In the genomic region with DNA sequence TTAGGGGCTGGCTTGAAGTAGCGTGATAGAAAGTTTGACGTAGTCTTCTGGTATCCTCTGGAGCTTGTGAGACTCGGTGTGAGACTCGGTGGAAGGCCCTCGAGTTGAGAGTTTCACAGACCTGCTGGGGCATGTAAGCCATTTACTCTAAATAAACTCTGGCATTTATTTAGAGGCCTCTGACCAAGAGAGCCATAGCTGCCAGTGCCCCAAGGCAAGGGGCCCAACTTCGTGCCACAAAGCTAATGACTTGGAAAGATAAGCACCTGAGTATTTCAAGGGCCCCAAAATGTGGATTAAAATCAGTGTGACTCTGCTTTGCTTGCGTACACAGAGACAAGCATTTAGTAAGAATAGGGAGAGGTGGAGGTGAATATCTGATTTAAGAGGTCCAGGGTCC, we compare ENCODE assay signal across 28 mouse cellular contexts. TPM values are rescaled to one million over a fixed set of nuclear protein-coding genes. Genes with fewer than 3 reads are reported as not detected.
DNase-seq lines count a peak whose midpoint lies in the region; ATAC-seq lines count a peak whose summit lies in the region.
"Had no signal": no experiment of that assay in that cellular context is flagged by ENCODE, and none has a peak within 500 bp of the region (broad histone marks: within the 10 kb centered on the region; RNA-seq: fewer than 3 reads in every experiment).

No protein-coding gene starts in this region.

- H3K4me3 ChIP-seq in kidney, embryonic 15.5 days (replicated peaks) = no peak overlapping the region
- no peak overlapping the region for H3K4me3 ChIP-seq in midbrain, embryonic 10.5 days
- H3K4me3 ChIP-seq: embryonic facial prominence, embryonic 12.5 days; gastrocnemius, adult 2 months; hindbrain, embryonic 12.5 days; layer of hippocampus, adult 2 months; left cerebral cortex, adult 2 months; limb, embryonic 12.5 days; liver, embryonic 15.5 days; lung, embryonic 15.5 days; midbrain, embryonic 12.5 days; neural tube, embryonic 13.5 days had no signal

- no peaks in the 10 kb centered on the region for H3K36me3 ChIP-seq in kidney, embryonic 15.5 days
- no peaks in the 10 kb centered on the region for H3K36me3 ChIP-seq in midbrain, embryonic 10.5 days
- H3K36me3 ChIP-seq: embryonic facial prominence, embryonic 12.5 days; G1E; hindbrain, embryonic 12.5 days; limb, embryonic 12.5 days; liver, embryonic 15.5 days; lung, embryonic 15.5 days; midbrain, embryonic 12.5 days; neural tube, embryonic 13.5 days had no signal

- no peaks in the 10 kb centered on the region for H3K4me1 ChIP-seq in kidney, embryonic 15.5 days
- no peaks in the 10 kb centered on the region for H3K4me1 ChIP-seq in midbrain, embryonic 10.5 days
- H3K4me1 ChIP-seq: embryonic facial prominence, embryonic 12.5 days; hindbrain, embryonic 12.5 days; limb, embryonic 12.5 days; liver, embryonic 15.5 days; lung, embryonic 15.5 days; midbrain, embryonic 12.5 days; neural tube, embryonic 13.5 days had no signal

- WGBS in kidney, embryonic 15.5 days = 67% methylated on average over 7 of the region's 7 CpGs
- WGBS in midbrain, embryonic 10.5 days = 85% methylated on average over 7 of the region's 7 CpGs

- DNase-seq in heart, adult 11 months = peak; percentile 13
- no peak for DNase-seq in heart, postnatal 4 days
- DNase-seq in kidney, adult 18-20 months = peak; percentile 57
- peak; percentile 66 to 80 for DNase-seq in kidney, postnatal 25 days
- DNase-seq in frontal cortex, adult 2 months (ENCODE audit: extremely low spot score in 1 of 2, low spot score in 1 of 2) = no peak
- DNase-seq in midbrain, embryonic 10.5 days (ENCODE audit: low spot score) = no peak
- no peak for DNase-seq in right cerebral cortex, adult 18-20 months
- DNase-seq: adrenal gland, adult 8-10 months; cerebellum, adult 8-10 months; cerebellum, postnatal 25 days; gastrocnemius, adult 2 months; gastrocnemius, postnatal 36 days; heart, postnatal 14 days; lung, postnatal 36 days; spleen, adult 18-20 months; thymus, postnatal 14 days had no signal

- H3K27me3 ChIP-seq in kidney, embryonic 15.5 days = no peaks in the 10 kb centered on the region
- no peaks in the 10 kb centered on the region for H3K27me3 ChIP-seq in midbrain, embryonic 10.5 days (ENCODE audit: low read depth, poor library complexity, severe bottlenecking)
- H3K27me3 ChIP-seq: embryonic facial prominence, embryonic 12.5 days; hindbrain, embryonic 12.5 days; limb, embryonic 12.5 days; liver, embryonic 15.5 days; lung, embryonic 15.5 days; midbrain, embryonic 12.5 days; neural tube, embryonic 13.5 days had no signal

- H3K9ac ChIP-seq in kidney, embryonic 15.5 days = no peak overlapping the region
- H3K9ac ChIP-seq: embryonic facial prominence, embryonic 12.5 days; hindbrain, embryonic 12.5 days; limb, embryonic 12.5 days; liver, embryonic 15.5 days; lung, embryonic 15.5 days; midbrain, embryonic 12.5 days; neural tube, embryonic 13.5 days had no signal

- 0 out of 2 replicates have a peak, but pooled peaks have one; percentile 46 for ATAC-seq in kidney, embryonic 15.5 days (replicated peaks; ENCODE audit: low FRiP score)
- ATAC-seq: forebrain, embryonic 14.5 days had no signal

- H3K4me2 ChIP-seq in kidney, embryonic 15.5 days = no peak overlapping the region
- H3K4me2 ChIP-seq: embryonic facial prominence, embryonic 12.5 days; hindbrain, embryonic 12.5 days; limb, embryonic 12.5 days; liver, embryonic 15.5 days; lung, embryonic 15.5 days; midbrain, embryonic 12.5 days; neural tube, embryonic 13.5 days had no signal

- no peaks in the 10 kb centered on the region for H3K9me3 ChIP-seq in kidney, embryonic 15.5 days (replicated peaks)
- no peaks in the 10 kb centered on the region for H3K9me3 ChIP-seq in midbrain, embryonic 10.5 days (replicated peaks)
- H3K9me3 ChIP-seq: embryonic facial prominence, embryonic 12.5 days; G1E; hindbrain, embryonic 12.5 days; limb, embryonic 12.5 days; liver, embryonic 15.5 days; lung, embryonic 15.5 days; midbrain, embryonic 12.5 days; neural tube, embryonic 13.5 days had no signal

- no peak overlapping the region for H3K27ac ChIP-seq in kidney, embryonic 15.5 days
- no peak overlapping the region for H3K27ac ChIP-seq in midbrain, embryonic 10.5 days (replicated peaks)
- H3K27ac ChIP-seq: embryonic facial prominence, embryonic 12.5 days; gastrocnemius, adult 2 months; hindbrain, embryonic 12.5 days; layer of hippocampus, adult 2 months; left cerebral cortex, adult 2 months; limb, embryonic 12.5 days; liver, embryonic 15.5 days; lung, embryonic 15.5 days; midbrain, embryonic 12.5 days; neural tube, embryonic 13.5 days had no signal

RNA-seq across cellular contexts. Expression of a gene that starts 28.4 kb away (rescaled TPM):
- total RNA-seq in heart, postnatal 4 days (2021) = 1 to 10 TPM; 3.7 TPM
- polyA plus RNA-seq in kidney, embryonic 15.5 days (2015; fragmentation: Nextera tagmentation; extraction: Ambion mirVana) = 46.6 and 47.6 TPM in 2 replicates
- 27.4 and 28.1 TPM in 2 replicates for polyA plus RNA-seq in frontal cortex, adult 2 months (2012; rRNA removed)
- 39.5 TPM in 2 replicates for polyA plus RNA-seq in midbrain, embryonic 10.5 days (2016; fragmentation: Nextera tagmentation; extraction: Ambion mirVana)

Comparison
In these comparisons a context has a peak if more than half of its experiments do, and no peak if none do; other contexts are left out.
1. DNase-seq: peak in heart, adult 11 months (single experiment), kidney, adult 18-20 months (single experiment) and kidney, postnatal 25 days (2 of 2); none in heart, postnatal 4 days (single experiment), frontal cortex, adult 2 months (0 of 2), midbrain, embryonic 10.5 days (single experiment) and right cerebral cortex, adult 18-20 months (single experiment).